Mouse (Mus musculus) c-Kit-positive CD71-positive TER-119-negative erythroid progenitor cells, embryonic 14.5 days (primary cell): ENCODE data around the gene Bak1.
"Not testable (repeated sequence)": the region's sequence is repeated elsewhere in the genome, so short reads cannot be mapped to it uniquely, and the experiment has no call there.

Source experiments
- DNase-seq: peaks from one replicate; pipeline ENCODE4 v3.0.0-alpha.2; 2013; ENCODE audit warnings: low read depth

Bak1 gene

DNA sequence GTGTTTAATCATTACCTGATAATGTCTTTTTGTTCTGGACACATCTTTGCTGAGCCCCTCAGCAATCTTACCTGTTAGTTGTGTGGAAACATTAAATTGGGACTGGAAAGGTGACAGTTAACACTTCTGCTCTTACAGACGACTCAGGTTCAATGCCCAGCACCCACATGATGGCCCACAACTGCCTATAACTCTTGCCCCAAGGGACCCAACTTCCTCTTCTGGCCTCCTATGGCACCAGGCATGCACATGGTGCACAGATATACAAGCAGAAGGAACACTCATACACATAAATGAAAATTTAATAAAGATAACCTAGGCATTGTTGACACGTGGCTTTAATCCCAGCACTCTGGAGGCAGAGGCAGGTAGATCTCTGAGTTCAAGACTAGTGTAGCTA is 49.4 kb downstream of the Bak1 start:
- no peak for DNase-seq

DNA sequence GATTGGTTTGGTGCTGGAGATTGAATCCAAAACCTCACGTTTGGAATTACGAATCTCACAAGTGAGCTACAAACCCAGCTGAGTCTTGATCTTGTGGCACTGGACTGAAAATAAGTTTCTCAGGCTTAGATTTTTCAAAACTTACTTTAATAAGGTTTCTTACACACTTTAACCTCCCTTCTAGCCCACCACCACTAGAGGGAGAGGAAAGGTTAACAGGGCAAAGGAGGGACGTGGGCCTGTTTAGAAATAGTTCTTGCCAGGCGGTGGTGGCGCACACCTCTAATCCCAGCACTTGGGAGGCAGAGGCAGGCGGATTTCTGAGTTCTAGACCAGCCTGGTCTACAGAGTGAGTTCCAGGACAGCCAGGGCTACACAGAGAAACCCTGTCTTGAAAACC is 51.5 kb downstream of the Bak1 start:
- not testable (repeated sequence) for DNase-seq

DNA sequence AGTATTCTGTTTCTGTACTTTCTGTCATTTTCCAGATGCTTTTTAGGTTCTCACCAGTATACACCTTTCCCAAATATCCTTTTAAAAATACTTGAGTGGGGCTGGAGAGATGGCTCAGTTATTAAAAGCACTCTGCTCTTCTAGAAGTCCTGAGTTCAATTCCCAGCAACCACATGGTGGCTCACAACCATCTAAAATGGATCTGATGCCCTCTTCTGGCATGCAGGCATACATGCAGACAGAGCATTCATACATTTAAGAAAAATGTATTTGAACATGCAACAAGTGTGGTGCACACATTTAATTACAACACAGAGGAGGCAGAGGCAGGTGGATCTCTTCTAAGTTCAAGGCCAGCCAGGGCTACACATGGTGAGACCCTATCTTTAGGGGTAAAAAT is 53.4 kb downstream of the Bak1 start:
- no peak for DNase-seq

DNA sequence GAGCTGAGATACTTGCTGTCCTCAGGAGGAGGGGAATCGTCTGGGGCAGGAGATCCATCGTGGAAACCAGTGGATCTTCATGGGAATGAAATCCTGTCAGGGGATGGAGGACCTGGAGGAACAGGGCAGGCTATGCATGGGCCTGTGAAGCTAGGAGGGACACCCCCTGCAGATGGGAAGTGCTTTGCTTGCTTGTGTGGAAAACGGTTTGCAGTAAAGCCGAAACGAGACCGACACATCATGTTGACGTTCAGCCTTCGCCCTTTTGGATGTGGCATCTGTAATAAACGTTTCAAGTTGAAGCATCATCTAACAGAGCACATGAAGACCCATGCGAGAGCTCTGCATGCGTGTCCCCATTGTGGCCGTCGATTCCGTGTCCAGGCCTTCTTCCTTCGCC is 54.3 kb downstream of the Bak1 start:
- no peak for DNase-seq

DNA sequence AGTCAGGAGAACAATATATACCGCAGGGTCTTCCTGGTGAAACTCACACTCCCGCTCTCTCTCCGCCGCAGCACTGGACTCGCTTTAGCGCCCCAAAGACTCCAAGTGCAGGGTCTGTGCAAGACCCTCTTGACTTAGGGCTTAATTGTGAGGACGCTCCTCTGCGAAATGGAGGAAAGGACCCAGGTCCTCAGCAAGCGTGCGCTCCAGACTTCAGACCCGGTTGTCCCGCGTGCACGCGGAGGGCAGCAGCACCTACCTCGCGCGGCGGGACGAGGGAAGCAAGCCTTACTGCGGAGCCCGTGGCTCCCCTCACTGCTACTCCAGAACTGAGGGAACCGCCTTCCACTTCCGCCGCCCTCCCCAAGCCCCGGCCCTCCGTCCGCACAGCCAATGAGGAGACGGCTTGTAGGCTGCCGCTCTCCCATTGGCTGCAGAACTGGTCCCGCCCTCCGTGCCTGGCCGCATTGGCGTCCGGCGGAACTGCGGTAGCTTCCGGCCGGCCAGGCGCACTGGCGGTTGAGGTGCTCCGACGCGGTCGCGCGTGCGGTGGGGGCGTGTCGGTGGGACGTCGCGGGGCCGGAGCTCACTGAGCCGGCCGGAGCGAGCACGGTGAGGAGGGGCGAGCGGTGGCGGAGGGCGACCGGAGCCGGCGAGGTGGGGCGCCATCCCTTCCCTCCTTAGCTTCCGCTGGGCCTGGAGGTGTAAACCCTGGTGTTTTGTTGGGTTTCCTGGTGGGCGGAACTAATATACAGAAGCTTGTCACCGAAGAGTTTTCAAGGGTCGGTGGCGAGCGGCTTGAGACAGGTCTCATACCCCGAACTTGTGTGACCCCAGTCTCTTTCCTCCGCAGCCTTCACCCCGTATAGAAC is 55.9 kb downstream of the Bak1 start, which contains the start of gene Zbtb9:
TSS of gene Zbtb9 (plus strand) at position 465 of the 872 bp plus-strand sequence.
- peak; percentile 92 for DNase-seq

DNA sequence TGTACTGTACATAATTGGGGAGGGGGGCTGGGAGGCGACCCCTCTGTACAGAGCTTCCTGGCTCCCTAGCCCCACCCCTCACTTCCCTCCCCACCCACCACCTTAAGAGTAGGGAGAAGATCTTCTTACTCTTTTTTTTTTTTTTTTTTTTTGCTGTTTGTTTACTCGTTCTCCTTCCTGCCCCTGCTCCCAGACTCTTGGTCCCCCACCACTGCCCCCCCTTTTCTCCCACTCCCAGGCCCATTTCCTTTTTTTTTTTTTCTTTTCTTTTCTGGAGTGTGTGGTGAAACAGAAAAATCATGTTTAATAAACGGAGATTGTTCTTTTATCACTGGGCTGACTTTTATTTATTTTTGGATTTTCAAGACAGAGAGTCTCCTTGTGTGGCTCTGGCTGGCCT is 56.7 kb downstream of the Bak1 start:
- DNase-seq = no peak

DNA sequence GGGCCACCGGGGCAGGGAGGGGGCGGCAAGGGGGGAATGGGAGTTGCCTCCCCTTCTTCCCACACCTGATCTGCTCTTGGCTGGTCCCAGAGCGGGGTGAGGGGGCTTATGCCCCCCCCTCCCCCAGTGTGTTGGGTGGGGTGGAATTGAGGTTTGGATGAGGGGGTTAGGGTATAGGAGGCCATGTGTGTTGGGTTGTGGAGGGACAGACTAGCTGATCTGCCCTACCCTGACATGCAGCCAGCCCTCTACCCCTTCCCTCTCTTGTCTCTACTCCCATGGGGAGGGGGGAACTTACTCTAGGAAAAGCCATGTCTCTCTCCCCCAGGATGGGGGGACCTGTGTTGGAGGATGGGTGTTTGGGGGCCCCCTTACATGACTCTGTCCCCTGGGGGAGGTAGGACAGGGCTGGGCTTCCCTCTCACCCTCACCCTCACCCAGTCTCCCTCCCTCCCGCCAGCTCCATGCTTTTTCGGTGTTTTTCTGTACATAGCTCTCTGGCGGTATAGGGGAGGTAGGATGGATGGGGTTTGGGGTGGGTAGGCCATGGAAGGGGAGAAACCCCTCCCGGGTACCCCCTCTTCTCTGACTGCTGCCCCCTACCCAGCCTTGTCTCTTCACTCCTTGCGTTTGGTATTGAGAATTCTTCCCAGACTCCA is 57.4 kb downstream of the Bak1 start:
- no peak for DNase-seq

DNA sequence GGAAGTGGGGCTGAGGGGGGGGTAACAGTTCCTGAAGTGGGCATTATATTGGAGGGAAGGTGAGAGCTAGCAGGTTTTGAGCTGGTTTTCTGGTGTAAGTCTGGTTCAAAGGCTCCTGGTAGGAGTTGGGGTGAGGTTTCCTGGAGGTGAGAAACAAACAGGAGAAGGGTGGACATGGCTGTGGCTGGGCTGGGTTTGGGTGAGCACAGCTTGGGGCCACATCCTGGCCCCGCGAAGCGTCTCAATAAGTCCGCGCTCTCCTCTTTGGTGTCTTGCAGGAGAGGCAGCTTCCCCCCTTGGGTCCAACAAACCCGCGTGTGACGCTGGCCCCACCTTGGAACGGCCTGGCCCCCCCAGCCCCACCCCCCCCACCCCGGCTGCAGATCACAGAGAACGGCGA is 58.6 kb downstream of the Bak1 start:
- no peak for DNase-seq
